Mouse (Mus musculus): Measurements from ENCODE around the gene Snapc2.

DNA sequence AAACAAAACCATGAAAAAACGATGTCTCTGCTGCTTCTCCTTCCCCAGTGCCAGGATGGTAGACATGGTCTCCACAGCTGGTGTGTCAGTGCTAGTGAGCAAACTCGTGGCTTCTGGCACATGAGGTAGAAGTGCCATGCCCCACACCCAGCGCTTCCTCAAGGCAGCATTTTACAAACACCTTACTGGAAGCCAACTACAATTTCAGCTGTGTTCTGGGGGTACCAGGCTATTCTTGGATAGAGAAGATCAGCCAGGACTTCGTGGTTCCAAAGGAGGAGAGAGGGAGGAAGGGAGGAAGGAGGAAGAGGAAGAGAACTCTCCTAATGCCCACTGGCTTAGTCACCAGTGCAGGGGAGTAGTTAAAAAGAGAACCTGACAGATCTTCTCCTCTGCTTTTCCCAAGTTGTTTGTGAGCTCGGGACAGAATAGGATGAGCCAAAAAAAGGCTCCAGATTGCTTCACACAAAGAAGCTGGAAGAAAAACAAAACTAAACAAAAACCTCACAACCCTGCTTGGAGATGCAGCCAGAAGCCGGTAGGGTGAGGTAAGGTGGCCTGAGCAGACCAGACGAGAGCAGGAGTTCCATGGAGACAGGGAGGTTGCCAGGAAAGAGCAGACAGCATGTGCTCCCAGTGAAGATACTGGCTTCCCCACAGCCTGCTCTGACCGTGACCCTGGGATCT lies 10.4 kb downstream of the Snapc2 start:
- TF ChIP-seq CTCF (IDR thresholded peaks at IDR 0.05; ENCODE audit: low read depth): no peak
- no peak for TF ChIP-seq EP300 (optimal IDR thresholded peaks at IDR 0.05)

Measured in stomach, postnatal 0 days (tissue).